Mouse (Mus musculus) layer of hippocampus, adult 8-10 months (tissue): ENCODE results near the gene Wnt11. TPM values are rescaled to one million over a fixed set of nuclear protein-coding genes. Genes with fewer than 3 reads are reported as not detected.

Source experiments
- DNase-seq, 2 experiments: peaks; one replicate each; pipeline ENCODE4 v3.0.0; 2022; ENCODE audit warnings: low spot score in 2 of 2
- total RNA-seq, 4 experiments: library from RNA; stranded (reverse); gene quantifications; 2 replicates each; pipeline ENCODE4 v1.2.4; 2022

Wnt11 gene
- 1 to 10 TPM; 1.4 to 4.4 (median 1.9) TPM for total RNA-seq

DNA sequence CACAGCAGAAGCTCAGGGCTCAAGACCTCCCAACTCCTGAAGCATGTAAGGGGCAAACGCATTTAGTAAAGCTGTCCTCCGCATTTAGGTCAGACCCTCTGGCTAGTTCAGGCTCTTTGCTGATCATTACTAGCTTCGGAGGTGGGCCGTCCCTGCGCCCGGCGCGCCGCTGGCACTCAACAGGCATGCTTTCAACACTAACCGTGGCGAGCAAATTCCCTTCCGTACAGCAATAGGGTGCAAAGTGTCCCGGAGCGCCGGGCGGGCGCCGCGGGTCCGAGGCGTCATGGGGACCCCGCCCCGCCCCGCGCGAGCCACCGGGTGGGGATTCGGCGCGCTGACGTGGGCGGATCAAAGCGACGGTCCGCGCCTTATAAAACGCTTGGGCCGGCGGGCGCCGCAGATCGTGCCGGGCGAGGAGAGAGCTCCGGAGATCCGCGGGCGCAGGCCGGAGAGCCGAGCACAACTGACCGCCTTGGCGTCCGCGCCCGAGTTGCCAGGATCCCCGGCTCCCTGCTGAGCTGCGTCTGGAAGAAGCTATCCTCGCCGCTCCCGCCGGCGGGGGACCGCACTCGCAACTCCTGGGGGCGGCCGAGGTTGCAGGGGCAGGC lies at the start of gene Wnt11:
Wnt11 (plus strand) TSS at position 402 of the 611 bp plus-strand sequence.
- DNase-seq: no peak

DNA sequence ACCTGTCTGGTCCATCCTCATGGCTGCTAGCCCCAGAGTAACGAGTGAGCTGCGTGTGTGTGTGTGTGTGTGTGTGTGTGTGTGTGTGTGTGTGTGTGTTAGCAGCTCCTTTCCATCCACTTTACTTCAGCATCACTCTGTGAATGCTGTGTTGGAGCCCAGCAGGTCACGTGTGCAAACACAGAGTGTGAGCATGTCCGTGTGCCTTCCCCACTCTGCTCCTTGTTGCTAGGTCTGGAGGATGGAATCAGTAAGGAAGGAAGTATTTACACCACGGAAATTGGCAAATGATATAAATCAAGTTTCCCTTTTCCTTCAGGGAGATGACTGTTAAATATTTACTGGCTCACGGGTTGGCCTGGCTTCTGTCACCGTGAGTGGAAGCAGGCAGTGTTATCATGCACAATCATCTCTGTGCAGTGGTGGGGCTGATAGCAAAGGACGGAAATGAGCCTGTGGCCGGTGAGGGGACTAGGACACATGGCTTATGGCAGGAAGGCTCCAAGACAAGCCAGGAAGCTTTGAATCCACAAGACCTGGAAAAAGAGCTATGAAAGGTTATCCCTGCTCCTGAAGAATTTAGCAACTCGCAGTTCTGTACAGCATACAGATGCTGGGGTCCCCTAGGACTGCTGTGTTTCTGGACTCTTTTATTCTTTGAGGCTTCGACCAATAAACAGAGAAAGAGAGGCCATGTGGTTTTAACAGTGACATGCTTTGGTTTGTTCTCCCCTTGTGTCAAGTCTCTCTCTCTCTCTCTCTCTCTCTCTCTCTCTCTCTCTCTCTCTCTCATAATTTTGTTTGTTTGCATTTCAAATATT lies 47.9 kb upstream of the Wnt11 start:
- DNase-seq: no peak

DNA sequence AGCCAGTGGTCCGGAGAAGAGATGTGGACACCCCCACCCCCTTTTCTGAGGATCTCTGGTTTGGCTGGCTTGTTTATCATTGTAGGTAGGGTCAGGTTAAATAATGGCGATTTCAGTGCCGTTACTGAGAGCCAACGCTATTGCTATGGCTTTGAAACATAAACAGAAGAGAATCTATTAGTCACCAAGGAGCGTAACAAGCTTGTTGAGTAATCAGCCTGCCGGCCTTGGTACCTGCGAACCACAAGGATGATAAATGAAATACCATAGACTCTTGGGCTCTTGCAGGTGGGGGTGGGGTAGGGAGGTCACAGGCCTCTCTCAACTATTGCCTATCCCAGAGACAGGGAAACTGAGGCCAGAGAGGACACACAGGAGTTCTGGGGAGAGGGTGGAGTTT lies 46.2 kb upstream of the Wnt11 start:
- DNase-seq: no peak

DNA sequence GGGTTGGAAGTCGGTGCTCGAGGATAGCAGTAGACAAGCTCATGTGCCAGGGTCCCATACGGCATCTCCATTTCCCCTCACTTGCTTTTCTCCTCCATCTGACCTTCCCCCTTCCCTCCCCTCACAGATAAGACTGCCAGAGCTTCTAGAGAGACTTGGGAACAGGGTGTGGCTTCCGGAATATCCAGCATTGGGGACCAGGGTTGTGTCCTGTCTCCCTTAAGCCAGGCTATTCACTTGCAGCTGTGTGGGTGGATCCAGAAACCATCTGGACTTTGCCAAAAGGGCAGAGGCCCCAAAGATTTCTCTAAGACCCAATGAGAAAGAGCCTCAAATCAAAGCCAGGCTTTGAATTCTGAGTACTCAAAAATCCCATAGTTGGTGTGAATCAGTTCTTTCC lies 45.8 kb upstream of the Wnt11 start:
- DNase-seq: no peak

DNA sequence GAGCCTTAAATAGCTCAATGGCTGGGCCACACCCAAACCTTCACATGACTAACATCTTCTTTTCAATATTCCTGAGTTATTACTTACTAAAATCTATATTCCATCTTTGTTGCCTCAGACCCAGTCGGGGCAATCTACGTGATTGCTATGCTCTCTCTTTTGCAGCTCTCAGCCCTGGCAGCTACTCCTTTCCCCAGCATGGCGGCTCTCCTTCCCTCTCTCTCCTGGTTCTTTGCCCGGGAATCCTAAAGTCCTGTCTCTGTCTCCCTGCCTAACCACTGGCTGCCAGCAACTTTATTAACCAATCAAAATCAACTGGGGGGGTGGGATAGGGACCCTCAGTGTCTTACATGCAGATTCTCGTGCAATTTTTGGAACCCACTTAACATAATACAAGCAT lies 43.0 kb upstream of the Wnt11 start:
- DNase-seq: no peak

DNA sequence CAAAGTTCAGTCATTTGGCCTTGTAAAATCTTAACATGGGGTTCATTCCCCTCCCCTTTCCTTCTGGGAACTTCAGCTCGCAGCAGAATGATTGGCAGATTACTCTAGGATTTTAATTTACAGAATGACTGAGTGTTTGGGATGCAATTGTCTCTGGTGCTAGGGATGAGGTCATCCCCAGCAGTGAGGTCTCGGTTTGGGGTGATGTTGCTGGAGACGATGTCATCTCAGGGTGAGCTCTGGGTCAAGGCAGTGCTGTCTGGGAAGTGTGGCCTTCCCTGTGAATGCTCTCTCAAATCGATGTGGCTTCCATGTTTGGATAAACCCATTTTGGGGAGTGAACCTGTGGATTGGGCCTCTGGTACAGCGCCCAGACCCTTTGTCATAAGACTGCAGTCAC lies 41.1 kb upstream of the Wnt11 start:
- DNase-seq: no peak

DNA sequence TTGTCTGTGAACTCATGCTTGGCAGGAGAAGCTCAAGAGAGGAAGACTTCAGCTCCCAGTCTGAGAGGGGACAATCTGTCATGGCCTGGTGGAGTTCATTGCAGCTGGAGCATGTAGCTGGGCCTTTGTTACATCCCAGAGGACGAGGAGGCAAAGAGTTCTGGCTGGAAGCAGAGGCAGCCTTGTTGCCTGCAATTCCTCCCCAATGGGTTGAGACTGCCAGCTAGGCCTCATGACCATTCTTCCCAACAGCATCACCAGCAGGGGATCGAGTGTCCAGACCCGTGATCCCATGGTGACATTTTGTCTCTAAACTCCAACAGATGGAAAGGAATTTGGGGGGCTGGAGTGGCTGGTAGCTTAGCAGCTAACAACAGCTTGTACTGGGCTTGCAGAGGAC lies 40.5 kb upstream of the Wnt11 start:
- DNase-seq: no peak

DNA sequence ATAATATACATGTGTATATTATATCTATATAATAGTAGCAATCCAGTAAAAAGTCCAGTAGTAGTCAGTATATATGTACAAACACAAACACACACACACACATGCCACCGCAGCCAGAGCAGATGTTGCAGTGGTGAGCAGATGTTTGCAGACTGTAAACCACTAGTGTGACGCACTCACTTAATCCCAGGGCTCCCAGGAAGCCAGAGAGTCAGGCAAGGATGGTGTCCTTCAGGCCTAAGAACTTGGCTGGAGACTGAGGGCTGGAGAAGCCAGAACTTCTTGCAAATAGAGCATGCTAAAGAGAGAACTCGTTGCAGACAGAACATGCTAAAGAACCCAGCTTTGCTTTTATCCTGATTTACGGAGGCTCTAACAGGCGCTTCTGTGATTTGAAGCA lies 39.3 kb upstream of the Wnt11 start:
- DNase-seq: no peak

DNA sequence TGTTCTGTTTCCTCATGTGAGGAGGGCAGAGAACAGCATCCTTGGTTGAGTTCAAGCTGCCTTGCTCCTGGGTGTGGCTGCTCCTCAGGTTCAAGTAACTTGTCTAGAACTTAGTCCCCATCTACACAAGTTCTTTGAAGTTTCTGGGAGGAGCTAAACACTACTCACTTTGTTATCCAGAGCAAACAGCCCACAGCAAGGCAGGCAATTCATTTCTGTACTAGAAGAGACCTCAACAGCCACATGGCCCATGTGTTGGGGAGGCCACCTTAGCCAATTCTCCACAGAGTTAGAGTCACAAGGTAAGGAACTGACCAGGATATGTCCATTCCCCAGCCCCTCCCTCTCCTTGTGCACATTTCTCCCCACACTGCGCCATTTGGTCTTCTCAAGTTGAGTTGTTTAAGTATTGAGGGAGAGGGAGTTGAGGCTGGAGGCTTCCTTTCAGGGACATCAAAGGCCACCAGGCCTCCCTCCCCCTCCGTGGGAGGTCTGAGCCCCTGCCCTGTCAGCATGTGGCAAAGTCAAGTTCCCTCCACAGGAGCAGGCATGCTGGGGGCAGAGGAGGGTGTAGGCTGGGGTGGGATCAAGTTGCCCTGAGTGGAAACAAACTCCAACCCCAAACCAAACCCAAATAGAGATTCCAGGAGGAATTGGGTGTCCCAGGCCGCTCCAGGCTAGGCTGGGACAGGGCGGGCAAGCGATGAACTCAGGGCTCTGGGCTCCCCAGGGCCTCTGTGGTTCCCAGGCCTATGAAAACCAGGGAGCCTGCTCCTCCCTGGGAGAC lies 37.4 kb upstream of the Wnt11 start:
- DNase-seq: no peak

DNA sequence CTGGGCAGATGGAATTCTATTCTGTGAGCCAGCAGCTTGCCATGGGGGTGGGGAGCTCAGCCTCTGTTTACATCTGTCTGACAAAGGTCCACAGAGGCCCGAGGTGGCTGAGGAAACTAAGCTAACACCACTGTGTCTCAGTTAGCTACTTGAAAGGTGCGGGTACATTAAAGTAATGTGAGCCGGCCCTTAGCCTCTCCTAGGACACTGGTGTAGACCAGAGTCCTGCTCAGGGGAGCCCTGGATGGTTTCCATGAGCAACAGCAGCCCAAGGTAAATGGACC lies 36.8 kb upstream of the Wnt11 start:
- no peak for DNase-seq

DNA sequence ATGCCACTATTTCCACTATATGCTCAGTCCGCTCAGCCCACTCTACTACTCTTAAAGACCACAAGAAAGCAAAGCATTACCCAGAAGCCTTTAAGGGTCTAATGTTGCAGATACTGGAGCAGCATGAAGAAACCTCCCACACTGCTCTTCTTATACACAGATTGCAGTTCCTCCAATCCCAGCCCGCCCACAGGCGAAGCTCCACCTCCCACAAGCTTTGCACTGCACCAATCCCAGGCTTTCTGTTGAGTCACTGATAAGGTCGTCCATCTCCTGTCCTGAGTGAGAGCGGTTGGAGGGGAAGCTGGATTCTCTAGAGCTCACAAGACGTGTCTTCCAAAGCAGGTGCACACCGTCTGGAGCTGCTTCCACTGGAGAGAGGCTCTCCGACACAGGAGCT lies 34.5 kb upstream of the Wnt11 start:
- DNase-seq: peak; percentile 22 to 31

DNA sequence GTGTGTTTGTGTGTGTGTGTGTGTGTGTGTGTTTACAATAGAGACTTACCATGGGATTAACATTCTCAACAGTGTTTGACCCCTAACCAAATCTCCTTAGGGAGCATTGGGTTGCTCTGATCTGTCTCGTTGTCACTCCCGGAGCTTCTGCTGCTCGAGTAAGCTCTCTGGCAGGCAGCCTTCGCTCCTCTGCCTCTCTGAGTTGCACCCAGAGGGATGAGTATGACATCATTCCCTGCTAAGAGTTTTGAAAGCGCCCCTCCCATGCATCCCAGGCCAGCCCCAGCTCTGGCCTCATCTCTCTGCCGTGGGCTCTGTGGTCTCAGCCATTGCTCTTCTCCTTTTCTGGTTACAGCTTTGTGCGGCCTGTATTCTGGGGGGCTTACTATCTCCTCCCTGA lies 33.8 kb upstream of the Wnt11 start:
- no peak for DNase-seq

DNA sequence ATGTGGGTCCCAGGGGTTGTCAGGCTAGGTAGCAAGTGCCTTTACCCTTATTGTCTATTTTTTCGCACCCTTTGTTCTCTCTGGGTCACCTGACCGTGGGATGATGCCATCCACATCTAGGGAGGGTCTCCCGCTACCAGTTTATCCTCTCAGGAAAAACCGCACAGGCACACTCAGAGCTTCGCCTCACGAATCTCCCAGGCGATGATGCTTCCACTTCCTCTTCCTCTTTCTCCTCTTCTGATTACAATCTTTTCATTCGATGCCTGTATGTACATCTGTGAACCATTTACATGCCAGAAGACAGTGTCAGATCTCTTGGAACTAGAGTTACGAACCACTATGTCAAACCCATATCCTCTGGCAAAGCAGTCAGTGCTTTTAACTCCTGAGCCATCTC lies 31.7 kb upstream of the Wnt11 start:
- DNase-seq: no peak

DNA sequence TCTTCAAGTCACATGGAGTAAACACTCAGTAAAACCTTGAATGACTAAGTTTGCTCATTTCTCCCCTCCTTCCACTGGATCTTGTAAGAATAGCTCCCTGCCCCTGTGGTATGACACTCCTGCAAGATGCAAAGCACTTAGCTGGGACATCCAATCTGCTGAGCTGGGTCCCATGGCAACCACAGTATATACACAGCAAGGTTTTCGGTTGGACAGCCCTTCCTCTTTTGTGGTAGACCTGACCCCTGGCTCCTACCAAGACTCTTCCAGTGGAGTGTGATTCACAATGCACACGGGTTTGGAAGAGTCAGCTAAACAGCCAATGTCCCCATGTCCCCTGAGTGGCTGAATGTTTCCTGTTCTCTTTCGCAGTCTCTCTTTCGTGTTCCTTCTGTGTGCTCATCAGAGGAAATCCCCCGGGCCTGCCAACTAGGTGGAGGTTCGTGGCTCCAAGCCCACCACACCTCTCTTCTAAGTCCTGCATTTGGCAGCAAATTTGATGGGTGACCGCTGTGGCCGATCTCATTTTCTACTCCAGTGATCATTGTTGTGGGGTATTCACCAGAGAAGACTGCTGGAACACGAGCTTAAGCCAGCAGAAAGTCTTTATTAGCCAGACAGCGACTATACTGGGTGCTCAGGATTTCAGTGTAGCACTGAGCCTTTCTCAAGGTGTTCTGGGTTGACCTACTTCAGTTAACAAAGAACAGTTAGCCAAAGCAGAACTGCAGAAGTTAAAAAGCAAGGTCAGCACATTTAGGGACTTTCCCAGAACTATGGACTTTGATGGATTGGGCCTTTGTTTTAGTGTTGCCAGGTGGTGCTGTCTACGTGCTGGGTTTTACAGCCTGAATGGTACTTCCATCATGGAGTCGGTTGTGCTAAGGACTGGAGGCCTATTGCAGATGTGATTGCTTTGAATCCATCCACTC lies 29.8 kb upstream of the Wnt11 start:
- no peak for DNase-seq

DNA sequence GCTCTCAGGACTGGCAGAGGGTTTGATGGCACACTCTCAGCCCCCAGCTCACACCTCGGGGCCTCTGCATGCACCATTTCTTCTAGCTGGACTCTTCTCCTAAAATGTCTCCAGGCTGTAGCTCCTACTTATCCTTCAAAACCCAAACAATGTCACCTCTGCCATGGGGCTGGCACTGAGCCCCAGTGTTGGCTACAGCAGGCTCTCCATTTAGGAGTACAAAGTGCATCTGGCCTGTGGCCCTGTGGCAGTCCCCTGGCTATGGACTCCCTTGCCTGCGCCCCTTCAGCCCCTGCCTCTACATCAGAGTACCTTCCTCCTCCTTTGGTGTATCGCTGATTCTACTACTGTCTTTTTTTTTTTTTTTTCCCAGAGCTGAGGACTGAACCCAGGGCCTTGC lies 28.0 kb upstream of the Wnt11 start:
- DNase-seq: no peak

DNA sequence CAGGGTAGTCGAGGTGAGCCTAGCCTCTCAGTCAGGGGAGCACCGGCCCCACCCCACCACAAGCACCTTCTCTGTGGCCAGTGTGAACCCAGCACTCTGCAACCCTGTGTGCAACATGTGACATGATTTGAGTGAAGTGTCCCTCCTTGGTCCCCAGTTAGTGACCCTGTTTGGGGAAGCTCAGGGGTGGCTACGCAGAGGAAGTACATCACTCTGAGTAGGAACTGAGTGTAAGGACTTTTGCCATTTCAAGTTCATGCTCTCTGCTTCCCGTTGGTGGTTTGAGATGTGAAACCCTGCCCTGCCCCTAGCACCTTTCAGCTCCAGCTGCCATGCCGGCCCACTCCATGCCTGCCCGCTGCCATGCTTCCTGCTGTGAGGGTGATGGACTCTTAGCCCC lies 25.5 kb upstream of the Wnt11 start:
- DNase-seq: no peak

DNA sequence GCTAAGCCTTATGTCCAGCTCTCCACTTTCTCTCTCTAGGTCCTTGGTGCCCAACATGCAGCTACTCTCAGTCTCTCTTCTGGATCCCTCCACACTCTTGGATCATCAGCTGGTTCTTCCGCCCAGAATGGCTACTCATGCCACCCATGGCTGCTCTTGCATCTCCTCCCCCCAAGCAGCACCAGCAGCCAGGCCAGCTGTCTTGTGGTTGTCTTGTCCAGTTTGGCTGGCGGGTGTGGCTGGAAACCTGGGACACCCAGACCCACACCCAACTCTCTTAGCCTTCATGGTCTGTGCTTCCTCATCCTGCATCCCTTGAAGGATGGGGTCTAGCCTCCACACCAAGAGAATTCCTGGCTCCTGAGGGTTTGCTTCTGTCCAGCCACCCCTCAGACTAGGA lies 24.3 kb upstream of the Wnt11 start:
- DNase-seq: no peak

DNA sequence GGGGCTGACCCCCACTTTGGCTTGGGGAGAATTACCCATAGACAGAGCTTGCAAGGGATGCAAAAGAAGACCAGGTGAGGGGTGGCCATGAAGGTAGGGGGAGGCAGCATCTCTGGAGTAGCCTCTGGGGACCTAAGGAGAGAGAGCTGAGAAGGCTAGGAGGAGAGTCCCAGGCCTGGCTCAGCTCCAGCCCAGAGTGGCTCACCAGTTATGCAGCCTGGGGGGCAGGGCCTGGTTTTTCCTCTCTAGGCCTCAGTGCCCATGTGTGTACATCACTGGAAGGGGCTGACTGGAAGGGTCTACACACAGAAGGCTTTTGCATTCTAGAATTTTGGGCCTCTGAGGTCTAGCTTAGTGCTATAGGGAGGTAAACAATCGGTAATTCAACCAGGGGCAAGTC lies 14.4 kb upstream of the Wnt11 start:
- no peak for DNase-seq

DNA sequence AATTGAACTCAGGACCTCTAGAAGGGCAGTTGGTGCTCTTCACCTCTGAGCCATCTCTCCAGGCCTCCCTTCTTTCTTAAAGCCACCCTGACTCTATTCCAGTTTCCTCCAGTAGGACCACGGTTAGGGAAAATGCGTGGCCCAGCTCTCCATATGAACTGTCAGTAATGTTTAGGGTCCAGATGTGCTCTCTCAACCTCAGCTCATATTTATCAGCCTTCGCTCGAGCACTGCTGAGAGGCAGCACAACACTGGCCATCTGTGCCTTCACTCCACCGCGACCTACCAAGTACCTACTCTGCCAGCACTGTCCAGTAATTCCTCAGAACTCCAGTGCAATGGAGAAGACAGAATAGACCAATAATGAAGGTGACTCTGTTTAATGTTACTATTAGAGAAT lies 12.0 kb upstream of the Wnt11 start:
- DNase-seq: no peak

DNA sequence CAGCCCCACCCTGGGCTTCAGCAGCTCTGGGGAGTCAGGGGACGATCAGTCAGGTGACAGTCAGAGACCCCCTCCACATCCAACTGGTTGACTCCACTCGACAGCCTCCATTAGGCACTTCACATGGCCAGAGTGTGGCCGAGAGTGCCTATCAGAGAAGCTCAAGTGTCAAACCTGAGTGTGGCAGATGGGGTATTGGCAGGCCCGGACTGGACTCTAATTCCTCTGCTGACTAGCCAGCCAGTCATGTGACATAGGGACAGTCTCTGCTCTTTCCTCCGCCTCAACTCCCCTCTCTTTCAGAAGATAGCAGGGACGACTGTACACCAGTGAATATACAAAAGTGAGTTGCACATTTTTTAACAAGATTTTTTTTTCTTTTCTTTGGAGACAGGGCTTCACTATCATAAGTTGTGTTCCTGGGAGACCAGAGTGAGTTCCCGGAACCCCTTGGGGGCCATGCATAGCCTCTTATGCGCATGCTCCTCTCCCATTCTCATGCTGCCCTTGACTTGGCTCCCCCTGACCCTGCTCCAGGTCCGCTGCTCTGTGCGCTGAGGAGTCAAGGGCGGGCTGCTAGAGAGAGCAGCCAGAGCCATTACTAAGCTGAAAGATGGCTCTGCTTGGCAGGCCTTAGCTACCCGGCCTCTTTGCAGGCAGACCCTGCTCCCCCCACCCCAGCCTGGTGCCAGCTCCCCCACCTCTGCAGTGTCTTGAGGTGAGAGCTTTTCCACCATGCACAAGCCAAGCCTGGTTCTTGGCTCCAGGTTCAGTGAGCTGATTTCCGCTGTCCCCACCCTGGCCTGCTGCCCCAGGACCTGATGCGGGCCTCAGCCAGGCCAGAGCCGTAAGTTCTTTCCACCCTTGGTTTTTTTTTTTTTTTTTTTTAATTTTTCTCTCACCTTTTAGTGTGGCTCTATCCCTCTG lies 10.8 kb upstream of the Wnt11 start:
- DNase-seq: no peak

DNA sequence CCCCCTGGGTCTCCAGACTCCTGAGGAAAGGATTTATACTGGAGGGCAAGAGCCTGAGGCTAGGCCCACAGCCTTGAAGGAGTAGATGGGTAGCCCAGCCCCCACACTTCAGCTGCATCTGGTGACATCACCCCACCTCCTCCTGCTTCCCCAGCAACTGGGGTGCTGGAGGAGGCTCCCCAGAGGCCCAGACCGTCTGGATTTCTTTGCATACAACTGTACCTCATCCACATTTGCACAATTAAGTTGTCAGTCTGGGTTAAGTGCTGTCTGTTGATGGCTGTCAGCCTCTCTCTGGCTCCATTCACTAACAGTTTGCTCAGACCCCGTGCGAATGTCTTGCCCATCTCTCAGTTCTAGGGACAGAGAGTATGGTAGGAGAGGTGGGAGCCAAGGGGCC lies 6.9 kb upstream of the Wnt11 start:
- no peak for DNase-seq
